Mouse (Mus musculus) inflammation-experienced regulatory T-cells, adult 6 months (primary cell): Measurements from ENCODE around the gene Jak2. TPM values are rescaled to one million over a fixed set of nuclear protein-coding genes. Genes with fewer than 3 reads are reported as not detected.

ENCODE experiments used
- polyA plus RNA-seq, 3 experiments: library from polyadenylated mRNA; unstranded; fragments of 100-300 nt; shearing (Covaris generic); gene quantifications; one replicate each; pipeline ENCODE4 v1.2.1; 2017

The Jak2 gene
- polyA plus RNA-seq, 3 experiments from 2014 or later = 21.2 to 26.9 (median 23.4) TPM

Other genes starting within 250 kb of the Jak2 start
- 10 to 100 TPM; 13.7 to 24.2 (median 17.2) TPM for gene Ak3, start 203.9 kb upstream of the Jak2 start, polyA plus RNA-seq
- 10 to 100 TPM; 21.7 to 27.0 (median 22.1) TPM for gene Rcl1, start 150.5 kb upstream of the Jak2 start, polyA plus RNA-seq
- gene Insl6, start 73.5 kb downstream of the Jak2 start, polyA plus RNA-seq = 10 to 100 TPM; 30.9 to 47.6 (median 40.4) TPM
- not detected for gene Rln1, start 82.8 kb downstream of the Jak2 start, polyA plus RNA-seq
- 100 to 1,000 TPM; 172 to 278 (median 216) TPM for gene Plgrkt, start 115.6 kb downstream of the Jak2 start, polyA plus RNA-seq
- gene Cd274, start 115.6 kb downstream of the Jak2 start, polyA plus RNA-seq = 10 to 100 TPM; 34.8 to 58.6 (median 47.4) TPM
- 10 to 100 TPM; 20.5 to 29.0 (median 20.5) TPM for gene Pdcd1lg2, start 159.1 kb downstream of the Jak2 start, polyA plus RNA-seq